Mouse (Mus musculus) retina, postnatal 7 days (tissue): Measurements from ENCODE around the gene Bptf.
"Not testable (repeated sequence)": the region's sequence is repeated elsewhere in the genome, so short reads cannot be mapped to it uniquely, and the experiment has no call there.

Experiments
- DNase-seq: peaks from one replicate; pipeline ENCODE4 v3.0.0-alpha.2; 2012; ENCODE audit warnings: low read depth, low spot score

Gene Bptf

DNA sequence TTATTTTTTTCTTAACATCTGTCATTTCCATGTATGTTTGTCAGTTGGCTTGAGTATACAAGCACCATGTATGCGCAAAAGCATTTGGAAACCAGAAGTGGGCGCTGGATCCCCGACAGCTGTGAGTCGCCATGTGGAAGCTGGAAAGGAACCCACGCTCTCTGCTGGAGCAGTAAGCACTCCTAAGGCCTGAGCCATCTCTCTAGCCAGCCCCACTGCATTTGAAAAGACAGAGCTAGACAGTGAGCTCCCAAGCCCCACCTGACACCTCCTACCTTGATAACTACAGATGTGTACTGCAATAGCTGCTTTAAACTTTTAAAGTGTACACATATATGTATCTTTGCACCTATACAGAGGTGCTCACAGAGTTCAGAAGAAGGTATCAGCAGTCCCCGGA is 74.5 kb downstream of the Bptf start:
- no peak for DNase-seq

GRCm38 (mm10) chr11:107054870-107055269 is 77.1 kb downstream of the Bptf start:
- no peak for DNase-seq

GRCm38 (mm10) chr11:107046766-107047620 is 84.9 kb downstream of the Bptf start:
- no peak for DNase-seq

DNA sequence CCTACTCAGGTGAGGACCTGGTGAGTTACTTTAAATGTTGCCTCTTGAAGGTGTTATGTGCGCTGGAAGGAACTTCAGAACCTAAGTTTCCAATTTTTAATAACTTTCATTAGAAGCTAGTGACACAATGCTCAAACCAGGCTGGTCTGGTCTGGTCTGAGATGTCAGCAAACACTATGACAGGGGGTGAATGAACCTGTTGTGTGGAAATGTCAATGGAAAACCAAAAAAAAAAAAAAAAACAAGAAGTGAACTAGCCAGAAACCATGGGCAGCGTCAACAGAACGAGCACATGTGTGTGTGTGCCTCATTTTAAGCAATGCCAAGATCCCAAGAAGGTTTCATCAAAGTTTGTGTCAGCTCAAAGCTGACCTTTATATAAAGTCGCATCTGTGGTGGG is 86.4 kb downstream of the Bptf start:
- no peak for DNase-seq

- peak; percentile 55 for DNase-seq
Observed at GRCm38 (mm10) chr11:107044321-107044720, 87.6 kb downstream of the Bptf start.

DNA sequence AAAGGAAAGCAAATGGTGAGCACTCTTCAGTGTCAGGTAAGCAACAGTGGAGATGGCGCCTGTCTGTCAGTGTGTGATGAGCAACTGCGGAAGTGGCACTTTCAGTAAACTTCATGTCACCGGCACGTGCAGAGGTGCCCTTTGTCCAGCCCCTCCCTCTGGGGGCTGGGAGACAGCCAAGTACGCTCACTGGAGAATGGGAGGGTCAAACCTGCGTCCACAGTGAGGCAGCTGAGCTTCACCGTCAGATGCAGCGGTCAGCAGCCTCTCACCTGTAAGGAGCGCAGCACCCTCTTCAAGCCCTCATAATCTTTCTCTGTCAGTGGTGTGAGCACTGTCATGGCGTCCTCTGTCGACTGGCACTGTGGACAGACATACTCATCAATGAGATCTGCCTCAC is 88.6 kb downstream of the Bptf start:
- DNase-seq: no peak

- no peak for DNase-seq
Observed at GRCm38 (mm10) chr11:107041396-107041795, 90.5 kb downstream of the Bptf start.

DNA sequence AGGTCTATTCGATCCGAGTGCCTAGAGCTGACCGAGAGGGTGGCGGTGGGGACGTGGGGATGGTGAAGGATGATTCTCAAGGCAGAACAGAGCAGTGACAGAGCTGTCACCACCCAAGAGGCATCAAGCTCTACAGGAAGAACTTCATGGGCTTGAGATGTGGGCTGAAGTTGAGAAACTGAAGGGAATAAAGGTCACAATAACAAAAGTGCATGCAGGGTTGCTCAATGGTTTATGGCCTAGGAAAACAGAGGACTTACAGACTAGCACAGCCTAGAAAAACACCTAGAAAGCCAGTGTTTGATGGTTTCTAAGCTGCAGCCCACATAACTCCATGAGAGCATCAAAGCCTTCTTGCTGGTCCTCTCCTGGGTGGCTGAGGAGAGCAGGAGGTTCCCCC is 92.5 kb downstream of the Bptf start:
- no peak for DNase-seq

DNA sequence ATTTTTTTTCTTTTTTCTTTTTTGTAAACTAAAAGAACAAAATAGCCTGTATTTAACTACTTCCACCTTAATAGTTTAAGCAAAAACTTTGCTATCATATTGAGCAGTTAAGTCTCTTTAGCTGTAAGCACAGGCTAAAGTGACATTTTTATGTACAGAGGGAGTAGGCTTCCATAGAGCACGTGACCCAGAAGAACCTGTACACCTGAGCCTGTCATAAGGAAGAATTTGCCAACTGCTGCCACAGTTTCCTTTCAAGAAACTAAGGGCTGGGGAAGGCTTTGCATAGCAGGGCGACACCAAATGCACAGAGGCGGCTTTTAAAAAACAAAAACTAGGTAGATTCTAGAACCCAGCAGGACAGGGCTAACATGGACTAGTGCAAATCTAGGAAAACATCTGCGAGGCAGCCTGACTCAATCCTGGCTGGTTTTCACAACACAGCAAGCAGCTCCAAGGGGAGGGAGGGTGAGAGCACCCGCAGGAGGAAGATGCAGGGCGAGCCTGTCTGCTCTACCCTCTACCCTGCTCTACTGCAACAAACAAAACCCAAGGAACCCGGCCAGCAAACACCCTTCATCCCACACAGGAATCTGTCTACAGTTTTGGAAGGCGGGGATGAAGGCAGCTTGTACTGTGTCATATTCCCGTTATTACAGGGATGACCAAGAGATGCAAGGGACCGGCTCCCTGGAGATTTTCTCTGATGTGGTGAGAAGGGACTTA is 97.7 kb downstream of the Bptf start:
- no peak for DNase-seq

DNA sequence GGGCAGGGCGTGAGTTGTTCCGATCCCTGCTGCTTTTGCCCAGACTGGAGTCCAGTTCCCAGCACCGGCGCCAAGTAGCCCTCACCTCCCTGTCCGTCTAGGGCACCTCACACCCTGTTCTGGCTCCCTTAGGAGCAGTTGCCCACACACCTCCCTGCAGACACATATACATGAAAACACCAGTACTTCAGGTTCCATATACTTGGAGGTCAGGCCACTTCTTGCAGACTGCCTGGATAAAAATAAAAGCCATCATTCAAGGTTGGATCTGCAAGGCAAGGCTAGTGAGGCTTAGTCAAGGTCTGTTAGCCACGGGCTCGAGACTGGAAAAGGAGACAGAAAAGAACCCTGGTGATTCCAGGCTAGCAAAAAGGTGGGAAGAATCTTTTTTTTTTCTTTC is 100.3 kb downstream of the Bptf start:
- no peak for DNase-seq

- DNase-seq: no peak
Observed at GRCm38 (mm10) chr11:107029536-107029935, 102.4 kb downstream of the Bptf start.

DNA sequence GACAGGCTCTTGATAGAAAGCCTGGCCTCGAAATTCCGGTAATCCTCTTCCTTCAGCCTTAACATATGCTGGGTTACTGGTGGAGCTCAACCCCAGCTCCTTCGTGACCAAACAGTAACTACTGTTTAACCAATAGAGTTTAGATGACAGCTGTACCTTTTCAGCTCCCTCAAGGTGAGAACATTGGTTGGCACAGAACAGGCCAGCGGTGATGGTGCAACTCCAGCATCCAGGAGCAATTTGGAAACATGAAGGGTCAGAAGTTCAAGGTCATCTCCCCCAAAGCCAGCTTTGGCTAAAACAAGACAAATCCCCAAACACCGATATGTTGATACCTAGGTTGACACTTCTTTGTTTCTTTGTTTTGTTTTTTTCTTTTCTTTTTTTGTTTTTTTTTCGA is 103.2 kb downstream of the Bptf start:
- DNase-seq: no peak

- no peak for DNase-seq
Observed at GRCm38 (mm10) chr11:107028275-107028618, 103.7 kb downstream of the Bptf start.

DNA sequence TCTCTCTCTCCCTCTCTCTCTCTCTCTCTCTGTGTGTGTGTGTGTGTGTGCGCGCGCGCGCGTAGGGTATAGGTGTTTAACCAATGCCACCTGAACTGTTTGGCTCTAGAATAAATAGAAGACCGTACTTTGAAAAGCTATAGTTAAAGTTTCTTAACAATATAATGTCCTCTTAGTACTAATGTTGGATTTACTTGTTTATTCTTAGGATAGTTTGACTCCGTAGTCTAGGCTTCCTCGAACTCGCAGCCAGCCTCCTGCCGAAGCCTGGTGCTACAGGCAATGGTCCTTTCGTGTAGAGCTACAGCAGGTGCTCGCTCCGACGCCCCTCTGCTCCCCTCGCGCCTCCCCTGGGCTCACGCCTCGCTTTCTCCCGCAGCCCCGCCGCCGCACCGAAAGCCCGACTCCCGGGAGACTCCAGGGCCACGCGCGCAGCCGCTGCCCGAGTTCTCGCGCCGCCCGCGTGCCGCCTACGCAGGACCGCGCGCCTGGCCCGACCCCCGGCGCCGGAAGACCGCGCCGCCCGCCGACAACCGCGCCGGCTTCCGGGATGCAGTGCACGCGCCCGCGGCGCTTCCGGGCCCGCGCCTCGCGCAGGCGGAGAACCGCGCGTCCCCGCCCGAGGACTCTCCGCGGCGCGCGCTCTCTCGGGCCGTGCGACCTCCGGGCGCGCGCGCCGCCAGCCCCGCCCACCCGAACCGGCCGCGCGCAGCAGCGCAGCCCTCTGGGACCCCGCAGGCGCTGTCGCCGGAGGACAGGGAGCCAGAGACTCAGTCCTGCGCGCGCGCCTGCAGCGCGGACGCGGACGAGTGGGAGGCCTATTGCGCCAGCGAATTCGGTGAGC is 104.3 kb downstream of the Bptf start:
- peak; percentile 87 for DNase-seq

- no peak for DNase-seq
Observed at GRCm38 (mm10) chr11:107026554-107027430, 105.1 kb downstream of the Bptf start.

DNA sequence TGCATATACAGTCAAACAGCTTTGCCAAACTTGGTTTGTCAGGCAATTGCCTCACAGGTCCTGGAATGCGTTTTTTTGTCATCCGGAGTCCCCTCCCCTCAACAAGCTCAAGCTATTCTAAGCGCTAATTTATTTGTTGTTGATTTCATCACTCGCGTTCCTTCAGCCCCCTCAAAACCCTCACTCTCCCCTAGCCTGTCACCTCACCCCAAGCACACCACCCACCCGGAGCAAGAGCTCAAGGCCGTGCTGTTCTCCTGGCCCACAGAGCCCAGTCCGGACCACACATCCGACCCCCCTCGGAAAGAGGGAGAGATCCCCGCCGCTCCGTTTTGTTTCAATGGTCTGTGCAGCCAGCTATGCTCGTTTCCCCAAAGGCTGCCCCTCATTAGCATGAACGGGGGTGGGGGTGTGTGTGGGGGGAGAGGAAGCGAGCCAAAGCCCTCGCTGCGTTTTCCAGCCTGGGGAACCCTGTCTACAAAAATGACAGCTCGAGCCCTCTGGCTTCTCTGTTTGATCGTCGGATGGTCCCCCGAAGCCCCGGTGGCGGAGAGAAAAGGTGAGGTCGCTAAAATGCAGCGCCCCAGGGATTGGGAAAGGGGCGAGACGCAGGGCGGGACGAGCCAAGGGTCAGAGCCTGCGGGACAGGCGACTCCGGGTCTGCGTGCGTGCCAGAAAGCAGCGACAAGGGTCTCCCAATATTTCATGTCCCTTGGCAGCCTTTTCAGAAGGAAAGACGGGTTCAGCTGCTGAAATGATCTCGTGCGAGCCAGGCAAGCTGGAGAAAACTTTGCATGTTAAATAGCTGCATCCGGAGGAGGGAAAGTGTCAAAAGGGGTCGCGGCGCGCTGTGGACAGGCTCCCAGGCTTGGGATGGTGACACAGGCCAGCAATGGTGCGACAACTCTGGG is 106.3 kb downstream of the Bptf start, which contains the start of gene 1810010H24Rik:
1810010H24Rik (plus strand) TSS at position 271 of the 911 bp plus-strand sequence.
- DNase-seq: no peak

GRCm38 (mm10) chr11:107024406-107024805 is 107.5 kb downstream of the Bptf start:
- DNase-seq: no peak

DNA sequence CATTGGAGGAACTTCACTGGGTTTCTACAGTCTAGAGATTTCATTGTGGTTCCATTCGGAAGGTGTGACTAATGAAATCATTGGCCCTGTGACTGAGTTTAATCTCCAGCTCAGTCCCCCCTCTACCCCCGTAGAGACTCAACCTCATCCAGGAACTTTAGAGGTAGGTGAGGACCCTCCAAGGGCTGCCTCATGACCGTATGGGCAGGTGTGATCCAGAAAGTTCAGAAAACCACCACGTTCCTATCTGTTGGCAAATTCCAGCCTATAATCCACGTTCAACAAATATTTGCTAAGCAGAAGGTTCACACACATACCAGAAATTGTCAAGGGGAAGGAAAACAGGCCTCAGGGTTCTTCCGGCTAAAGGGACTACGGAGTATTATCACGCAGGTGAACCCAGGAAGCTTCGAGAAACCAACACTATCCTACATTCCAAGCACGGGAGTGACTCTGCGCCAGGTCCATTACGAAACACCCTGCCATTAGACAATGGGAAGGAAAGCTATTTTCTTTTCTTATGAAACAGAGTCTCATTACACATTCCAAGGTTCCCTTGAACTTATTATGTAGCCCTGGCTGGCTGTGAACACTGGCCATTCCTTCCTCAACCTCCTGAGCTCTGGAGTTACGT is 109.8 kb downstream of the Bptf start:
- DNase-seq: no peak

GRCm38 (mm10) chr11:107019722-107020121 is 112.2 kb downstream of the Bptf start:
- DNase-seq: not testable (repeated sequence)

DNA sequence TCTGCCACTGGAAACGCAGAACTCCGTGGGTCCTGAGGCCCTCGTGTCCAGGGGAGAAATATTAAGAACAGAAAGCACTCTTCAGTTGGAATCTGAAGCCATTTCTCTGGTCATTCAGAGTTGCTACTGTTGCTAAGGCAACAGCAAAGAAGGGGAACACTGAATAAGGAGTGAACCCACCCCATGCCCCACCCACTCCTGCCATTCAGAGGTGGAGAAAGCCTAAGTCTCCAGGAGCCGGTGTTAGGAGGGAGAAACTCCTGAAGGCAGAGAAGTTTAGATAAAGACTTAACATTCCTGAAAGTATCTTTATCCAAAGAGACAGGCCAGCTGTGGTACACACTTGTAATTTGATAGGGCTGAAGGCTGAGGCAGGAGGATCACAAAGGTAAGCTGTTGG is 112.6 kb downstream of the Bptf start:
- no peak for DNase-seq
